Mouse (Mus musculus): ENCODE measurements around the gene Tspear. TPM values are rescaled to one million over a fixed set of nuclear protein-coding genes. Genes with fewer than 3 reads are reported as not detected.
A peak's percentile ranks its signal among the peaks of the same experiment; 100 is the strongest.

Tspear gene
- total RNA-seq, 2 experiments from 2014 or later = 0.14 TPM; not detected in 1

GRCm38 (mm10) chr10:77846961-77847360, 160.6 kb downstream of the Tspear start:
- DNase-seq (ENCODE audit: low spot score in 2 of 2) = no peak
- intact Hi-C loops (cut with DNase I) = no loop called here

- intact Hi-C loops (cut with DNase I) = no loop called here
- DNase-seq (ENCODE audit: low spot score in 2 of 2) = no peak
These were observed 161.2 kb downstream of the Tspear start for GRCm38 (mm10) chr10:77847538-77847937.

GRCm38 (mm10) chr10:77852559-77852958, 166.2 kb downstream of the Tspear start, which contains the start of gene Gm10318:
Gene Gm10318 (plus strand): TSS chr10:77852859.
- intact Hi-C loops (cut with DNase I) = no loop called here
- no peak for DNase-seq (ENCODE audit: low spot score in 2 of 2)

- DNase-seq (ENCODE audit: low spot score in 2 of 2) = no peak
- intact Hi-C loops (cut with DNase I) = no loop called here
These were observed 175.3 kb downstream of the Tspear start, which contains the start of gene Gm3285 for GRCm38 (mm10) chr10:77861675-77862074. Gene Gm3285 (plus strand): TSS chr10:77861975.

- DNase-seq (ENCODE audit: low spot score in 2 of 2) = no peak
- intact Hi-C loops (cut with DNase I) = no loop called here
These were observed 177.8 kb downstream of the Tspear start for GRCm38 (mm10) chr10:77864067-77864761.

- no peak for DNase-seq (ENCODE audit: low spot score in 2 of 2)
- intact Hi-C loops (cut with DNase I) = no loop called here
These were observed 178.4 kb downstream of the Tspear start for GRCm38 (mm10) chr10:77864762-77865143.

- intact Hi-C loops (cut with DNase I) = no loop called here
These were observed 181.2 kb downstream of the Tspear start for GRCm38 (mm10) chr10:77867546-77867945.

GRCm38 (mm10) chr10:77869651-77870050, 183.3 kb downstream of the Tspear start:
- no peak for DNase-seq (ENCODE audit: low spot score in 2 of 2)
- intact Hi-C loops (cut with DNase I) = no loop called here

More at GRCm38 (mm10) chr10:77867546-77867945, 181.2 kb downstream of the Tspear start:
- no peak for DNase-seq (ENCODE audit: low spot score in 2 of 2)

- intact Hi-C loops (cut with DNase I) = loop anchor here (2.0 to 5.0 kb wide), 3 partner anchors 152 to 362 kb away; partner anchors contain the start of genes Fam207a and Gm10100
- peak; percentile 42 to 55 for DNase-seq (ENCODE audit: low spot score in 2 of 2)
These were observed 192.6 kb downstream of the Tspear start for GRCm38 (mm10) chr10:77878985-77879384.

GRCm38 (mm10) chr10:77880305-77880704, 193.9 kb downstream of the Tspear start:
- intact Hi-C loops (cut with DNase I) = no loop called here
- DNase-seq (ENCODE audit: low spot score in 2 of 2) = no peak

- DNase-seq (ENCODE audit: low spot score in 2 of 2) = no peak
- intact Hi-C loops (cut with DNase I) = no loop called here
These were observed 196.2 kb downstream of the Tspear start for GRCm38 (mm10) chr10:77882553-77882952.

GRCm38 (mm10) chr10:77886007-77886747, 199.8 kb downstream of the Tspear start:
- intact Hi-C loops (cut with DNase I) = no loop called here
- no peak for DNase-seq (ENCODE audit: low spot score in 2 of 2)

- intact Hi-C loops (cut with DNase I) = loop anchor here (5.0 kb wide), 1 partner anchor 324 kb away; no protein-coding TSS in a partner anchor
- no peak for DNase-seq (ENCODE audit: low spot score in 2 of 2)
These were observed 204.7 kb downstream of the Tspear start for GRCm38 (mm10) chr10:77890987-77891565.

GRCm38 (mm10) chr10:77895562-77895961, 209.2 kb downstream of the Tspear start:
- no peak for DNase-seq (ENCODE audit: low spot score in 2 of 2)
- intact Hi-C loops (cut with DNase I) = no loop called here

- DNase-seq (ENCODE audit: low spot score in 2 of 2) = no peak
- intact Hi-C loops (cut with DNase I) = no loop called here
These were observed 213.8 kb downstream of the Tspear start for GRCm38 (mm10) chr10:77900126-77900525.

- intact Hi-C loops (cut with DNase I) = no loop called here
- DNase-seq (ENCODE audit: low spot score in 2 of 2) = no peak
These were observed 214.8 kb downstream of the Tspear start for GRCm38 (mm10) chr10:77900903-77901818.

GRCm38 (mm10) chr10:77901871-77902210, 215.5 kb downstream of the Tspear start:
- intact Hi-C loops (cut with DNase I) = no loop called here
- no peak for DNase-seq (ENCODE audit: low spot score in 2 of 2)

GRCm38 (mm10) chr10:77902211-77902893, 216.0 kb downstream of the Tspear start, which contains the start of gene Lrrc3:
Gene Lrrc3 (minus strand): TSS chr10:77902536.
- intact Hi-C loops (cut with DNase I) = no loop called here
- peak; percentile 56 to 62 for DNase-seq (ENCODE audit: low spot score in 2 of 2)

All from left cerebral cortex, postnatal 25 days (tissue).